8 mouse cellular contexts compared by ENCODE assay signal in the genomic region with DNA sequence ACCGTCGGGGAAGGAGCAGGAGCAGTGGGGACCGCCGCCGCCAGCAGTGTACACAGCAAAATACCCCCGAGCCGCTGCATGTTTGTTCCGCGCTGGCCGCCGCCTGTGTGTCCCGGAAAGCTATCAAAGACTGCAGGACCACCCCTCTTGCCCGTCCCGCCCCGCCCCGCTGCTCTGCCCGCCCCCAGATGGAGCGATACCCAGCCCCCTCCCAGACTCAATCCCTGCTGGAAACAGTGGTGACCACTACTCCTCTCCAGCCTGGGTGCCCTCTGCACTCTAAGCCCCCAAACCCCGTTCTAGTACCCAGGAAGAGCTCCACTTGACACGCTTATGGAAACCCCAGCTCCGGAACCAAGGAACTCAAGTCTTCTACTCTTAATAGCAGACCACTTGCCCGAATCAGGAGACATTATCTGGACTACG. TPM values are rescaled to one million over a fixed set of nuclear protein-coding genes. Genes with fewer than 3 reads are reported as not detected.
DNase-seq lines count a peak whose midpoint lies in the region; ATAC-seq lines count a peak whose summit lies in the region.

No protein-coding gene starts in this region.

- H3K9ac ChIP-seq in limb, embryonic 12.5 days (replicated peaks), result peak overlapping the region; percentile 74
- peak overlapping the region; percentile 55 for H3K9ac ChIP-seq in neural tube, embryonic 11.5 days (ENCODE audit: low read length)

- intact Hi-C loops in gastrocnemius, postnatal 14 days (cut with DNase I; ENCODE audit: low total_unique reads), result no loop called here

- ATAC-seq in granulocyte monocyte progenitor cell, adult 5-6 weeks (replicated peaks; ENCODE audit: poor library complexity, severe bottlenecking), result 0 out of 2 replicates have a peak, but pooled peaks have one; percentile 20
- peak; percentile 41 for ATAC-seq in limb, embryonic 12.5 days (ENCODE audit: insufficient number of reproducible peaks, insufficient read depth, low FRiP score, low TSS enrichment, low read depth)
- ATAC-seq in neural tube, embryonic 11.5 days (ENCODE audit: insufficient read depth, low FRiP score, low TSS enrichment), result peak; percentile 61; the same call in 1 of the 2 replicates

- H3K4me2 ChIP-seq in limb, embryonic 12.5 days, result peak overlapping the region; percentile 70
- H3K4me2 ChIP-seq in neural tube, embryonic 11.5 days (ENCODE audit: low read depth), result peak overlapping the region; percentile 72

- no peak overlapping the region for H3K27ac ChIP-seq in limb, embryonic 12.5 days
- no peak overlapping the region for H3K27ac ChIP-seq in neural tube, embryonic 11.5 days (ENCODE audit: low read depth, low read length)

- peak overlapping the region; percentile 59 for H3K4me3 ChIP-seq in limb, embryonic 12.5 days (replicated peaks)
- peak overlapping the region; percentile 42 for H3K4me3 ChIP-seq in neural tube, embryonic 11.5 days (ENCODE audit: low read depth, low read length)

- peak; percentile 24 for DNase-seq in gastrocnemius, postnatal 14 days
- DNase-seq in gastrocnemius, adult 18-20 months (ENCODE audit: low spot score), result no peak
- DNase-seq in Muller cell, postnatal 12 days (ENCODE audit: inconsistent ontology term), result peak; percentile 83
- peak; percentile 60 for DNase-seq in neural tube, embryonic 11.5 days (ENCODE audit: low spot score)
- DNase-seq in ovary, postnatal 10 days (ENCODE audit: low spot score), result no peak
- DNase-seq in thymus, postnatal 14 days, result no peak

- WGBS in limb, embryonic 12.5 days, result under 1% methylated on average over 23 of the region's 23 CpGs
- under 1% methylated on average over 23 of the region's 23 CpGs for WGBS in neural tube, embryonic 11.5 days

- H3K4me1 ChIP-seq in limb, embryonic 12.5 days (replicated peaks), result peaks cover 34% of the 10 kb centered on the region
- peaks cover 6% of the 10 kb centered on the region; the same call in 1 of the 2 replicates for H3K4me1 ChIP-seq in neural tube, embryonic 11.5 days (ENCODE audit: control insufficient read depth, insufficient read depth, low read length)

- peaks cover 21% of the 10 kb centered on the region; the same call in 1 of the 2 replicates for H3K27me3 ChIP-seq in limb, embryonic 12.5 days
- H3K27me3 ChIP-seq in neural tube, embryonic 11.5 days (ENCODE audit: control insufficient read depth, insufficient read depth, low read length), result no peaks in the 10 kb centered on the region

- H3K9me3 ChIP-seq in limb, embryonic 12.5 days, result no peaks in the 10 kb centered on the region
- H3K9me3 ChIP-seq in neural tube, embryonic 11.5 days (ENCODE audit: control insufficient read depth, low read length), result no peaks in the 10 kb centered on the region

- no peaks in the 10 kb centered on the region for H3K36me3 ChIP-seq in limb, embryonic 12.5 days
- H3K36me3 ChIP-seq in neural tube, embryonic 11.5 days (ENCODE audit: control insufficient read depth, insufficient read depth, low read length), result no peaks in the 10 kb centered on the region

RNA-seq across cellular contexts. Expression of a gene that starts 0.5 kb away (rescaled TPM):
- total RNA-seq in gastrocnemius, postnatal 14 days (2021), result 1 to 10 TPM; 5.1 to 6.8 TPM
- total RNA-seq in gastrocnemius, adult 18-20 months (2021), result 10 to 100 TPM in 1 of 2 experiments, 1 to 10 TPM in 1; 6.9 to 27.8 TPM
- not detected in 2 replicates for total RNA-seq in granulocyte monocyte progenitor cell, adult 5-6 weeks (2014; fragmentation: Nextera tagmentation)
- total RNA-seq in granulocyte monocyte progenitor cell, adult 5-6 weeks (2017), result not detected in 2 replicates
- 13.3 and 14.1 TPM in 2 replicates for polyA plus RNA-seq in limb, embryonic 12.5 days (2016; fragmentation: Nextera tagmentation; extraction: Ambion mirVana)
- polyA plus RNA-seq in neural tube, embryonic 11.5 days (2014; fragmentation: Nextera tagmentation; extraction: Ambion mirVana), result 8.2 and 10.6 TPM in 2 replicates

Comparison
In these comparisons a context has a peak if more than half of its experiments do, and no peak if none do; other contexts are left out.
1. DNase-seq: peak in gastrocnemius, postnatal 14 days (single experiment), Muller cell, postnatal 12 days (single experiment) and neural tube, embryonic 11.5 days (single experiment); none in gastrocnemius, adult 18-20 months (single experiment), ovary, postnatal 10 days (single experiment) and thymus, postnatal 14 days (single experiment).
2. RNA of a gene that starts 0.5 kb away (total RNA-seq): 6.9 to 27.8 TPM in gastrocnemius, adult 18-20 months and 5.1 to 6.8 TPM in gastrocnemius, postnatal 14 days; not detected in granulocyte monocyte progenitor cell, adult 5-6 weeks; every median in the first group is over 4 times any median in the second.
3. Peak in every context shown above with its lines, with median percentiles within 50 percentile points of each other: ATAC-seq.